Mouse (Mus musculus): ENCODE data around the gene Cnot10.
A peak's percentile ranks its signal among the peaks of the same experiment; 100 is the strongest.

Cnot10 gene

GRCm38 (mm10) chr9:114639839-114640646, at the start of gene Cnot10:
Gene Cnot10, minus strand, starts transcription at chr9:114640184.
- peak; percentile 93 to 99 for DNase-seq (ENCODE audit: low spot score in 2 of 2)

- no peak for DNase-seq (ENCODE audit: low spot score in 2 of 2)
These were observed 49.0 kb upstream of the Cnot10 start for GRCm38 (mm10) chr9:114688953-114689407.

GRCm38 (mm10) chr9:114688252-114688952, 48.4 kb upstream of the Cnot10 start, which contains the start of gene Dync1li1:
Gene Dync1li1, plus strand, starts transcription at chr9:114688790.
- peak; percentile 95 to 98 for DNase-seq (ENCODE audit: low spot score in 2 of 2)

GRCm38 (mm10) chr9:114687639-114688038, 47.7 kb upstream of the Cnot10 start:
- no peak for DNase-seq (ENCODE audit: low spot score in 2 of 2)

- no peak for DNase-seq (ENCODE audit: low spot score in 2 of 2)
These were observed 46.3 kb upstream of the Cnot10 start for GRCm38 (mm10) chr9:114686245-114686644.

GRCm38 (mm10) chr9:114682193-114682592, 42.2 kb upstream of the Cnot10 start:
- no peak for DNase-seq (ENCODE audit: low spot score in 2 of 2)

GRCm38 (mm10) chr9:114680531-114680930, 40.5 kb upstream of the Cnot10 start:
- no peak for DNase-seq (ENCODE audit: low spot score in 2 of 2)

GRCm38 (mm10) chr9:114679944-114680343, 40.0 kb upstream of the Cnot10 start:
- no peak for DNase-seq (ENCODE audit: low spot score in 2 of 2)

- no peak for DNase-seq (ENCODE audit: low spot score in 2 of 2)
These were observed 38.6 kb upstream of the Cnot10 start for GRCm38 (mm10) chr9:114678576-114678975.

GRCm38 (mm10) chr9:114673626-114674025, 33.6 kb upstream of the Cnot10 start:
- DNase-seq (ENCODE audit: low spot score in 2 of 2), result no peak

- no peak for DNase-seq (ENCODE audit: low spot score in 2 of 2)
These were observed 32.9 kb upstream of the Cnot10 start for GRCm38 (mm10) chr9:114672703-114673561.

- no peak for DNase-seq (ENCODE audit: low spot score in 2 of 2)
These were observed 32.0 kb upstream of the Cnot10 start for GRCm38 (mm10) chr9:114671946-114672345.

GRCm38 (mm10) chr9:114669011-114669410, 29.0 kb upstream of the Cnot10 start:
- DNase-seq (ENCODE audit: low spot score in 2 of 2), result no peak

GRCm38 (mm10) chr9:114668047-114668446, 28.1 kb upstream of the Cnot10 start:
- no peak for DNase-seq (ENCODE audit: low spot score in 2 of 2)

GRCm38 (mm10) chr9:114666858-114667257, 26.9 kb upstream of the Cnot10 start:
- no peak for DNase-seq (ENCODE audit: low spot score in 2 of 2)

GRCm38 (mm10) chr9:114663782-114664181, 23.8 kb upstream of the Cnot10 start:
- no peak for DNase-seq (ENCODE audit: low spot score in 2 of 2)

- DNase-seq (ENCODE audit: low spot score in 2 of 2), result no peak
These were observed 22.0 kb upstream of the Cnot10 start for GRCm38 (mm10) chr9:114661991-114662390.

- no peak for DNase-seq (ENCODE audit: low spot score in 2 of 2)
These were observed 21.0 kb upstream of the Cnot10 start for GRCm38 (mm10) chr9:114660983-114661382.

GRCm38 (mm10) chr9:114660506-114660905, 20.5 kb upstream of the Cnot10 start:
- DNase-seq (ENCODE audit: low spot score in 2 of 2), result no peak

- no peak for DNase-seq (ENCODE audit: low spot score in 2 of 2)
These were observed 16.7 kb upstream of the Cnot10 start for GRCm38 (mm10) chr9:114656701-114657100.

- no peak for DNase-seq (ENCODE audit: low spot score in 2 of 2)
These were observed 15.4 kb upstream of the Cnot10 start for GRCm38 (mm10) chr9:114655356-114655755.

Measured in spleen, postnatal 10 days (tissue).